Comparison of ENCODE assay signal across 29 mouse cellular contexts in genomic region chr4:127292631-127293030, GRCm38 (mm10). TPM values are rescaled to one million over a fixed set of nuclear protein-coding genes. Genes with fewer than 3 reads are reported as not detected.
DNase-seq lines count a peak whose midpoint lies in the region; ATAC-seq lines count a peak whose summit lies in the region.
"Had no signal": no experiment of that assay in that cellular context is flagged by ENCODE, and none has a peak within 500 bp of the region (broad histone marks: within the 10 kb centered on the region; RNA-seq: fewer than 3 reads in every experiment).

No protein-coding gene starts in this region.

- no peaks in the 10 kb centered on the region for H3K27me3 ChIP-seq in kidney, embryonic 14.5 days (ENCODE audit: control insufficient read depth, insufficient read depth, low read length)
- H3K27me3 ChIP-seq: forebrain, embryonic 13.5 days; heart, embryonic 13.5 days had no signal

- peak; percentile 52 for DNase-seq in adrenal gland, postnatal 14 days
- no peak for DNase-seq in adrenal gland, adult 18-20 months (ENCODE audit: low spot score in 2 of 2)
- peak; percentile 10 for DNase-seq in R1 (ENCODE audit: low read depth, low spot score)
- peak; percentile 31 to 52 for DNase-seq in adrenal gland, postnatal 36 days
- DNase-seq in thymus, postnatal 4 days, result no peak
- DNase-seq: cerebellum, adult 18-20 months; cerebellum, adult 9-10 months; cerebellum, postnatal 14 days; gastrocnemius, postnatal 10 days; gastrocnemius, postnatal 36 days; heart, adult 2 months; heart, postnatal 14 days; heart, postnatal 4 days; kidney, adult 18-20 months had no signal

- ATAC-seq in kidney, embryonic 14.5 days (ENCODE audit: low FRiP score, low TSS enrichment), result no peak
- ATAC-seq: CD4-positive, CD25-positive, alpha-beta regulatory T cell, adult 4 months; forebrain, embryonic 13.5 days; forebrain, embryonic 16.5 days; hindbrain, postnatal 0 days; inflammation-experienced regulatory T-cells, adult 6 months; intestine, embryonic 16.5 days; Patski had no signal

- H3K4me1 ChIP-seq in kidney, embryonic 14.5 days (ENCODE audit: control insufficient read depth, insufficient read depth, low read length), result no peaks in the 10 kb centered on the region
- H3K4me1 ChIP-seq: forebrain, embryonic 13.5 days had no signal

- no peak overlapping the region for H3K27ac ChIP-seq in kidney, embryonic 14.5 days (ENCODE audit: low read depth, low read length)
- H3K27ac ChIP-seq: forebrain, embryonic 10.5 days; forebrain, embryonic 13.5 days; heart, adult 2 months; heart, embryonic 10.5 days; heart, embryonic 13.5 days; hindbrain, embryonic 14.5 days; hindbrain, postnatal 0 days had no signal

- 81% methylated on average over 5 of the region's 5 CpGs for WGBS in kidney, embryonic 14.5 days

- no peaks in the 10 kb centered on the region for H3K36me3 ChIP-seq in kidney, embryonic 14.5 days (ENCODE audit: control insufficient read depth, insufficient read depth, low read length)
- H3K36me3 ChIP-seq: forebrain, embryonic 10.5 days; G1E; heart, embryonic 10.5 days; heart, embryonic 13.5 days had no signal

- no peak overlapping the region for H3K4me3 ChIP-seq in kidney, embryonic 14.5 days (ENCODE audit: low read length)
- H3K4me3 ChIP-seq: forebrain, embryonic 10.5 days; forebrain, embryonic 13.5 days; heart, adult 2 months; heart, embryonic 10.5 days; heart, embryonic 13.5 days had no signal

- H3K9ac ChIP-seq in kidney, embryonic 14.5 days (ENCODE audit: low read depth, low read length), result no peak overlapping the region
- H3K9ac ChIP-seq: forebrain, embryonic 13.5 days; heart, embryonic 13.5 days; hindbrain, embryonic 14.5 days had no signal

- H3K4me2 ChIP-seq in kidney, embryonic 14.5 days (replicated peaks; ENCODE audit: low read depth, low read length), result no peak overlapping the region
- H3K4me2 ChIP-seq: forebrain, embryonic 13.5 days; heart, embryonic 13.5 days; hindbrain, embryonic 14.5 days had no signal

- no peaks in the 10 kb centered on the region for H3K9me3 ChIP-seq in kidney, embryonic 14.5 days (ENCODE audit: control insufficient read depth, low read length)
- H3K9me3 ChIP-seq: forebrain, embryonic 10.5 days; forebrain, embryonic 13.5 days; heart, embryonic 10.5 days; heart, embryonic 13.5 days had no signal

RNA-seq across cellular contexts. Expression of gene Gja4, which starts 21.2 kb away (rescaled TPM):
- total RNA-seq in adrenal gland, postnatal 14 days (2021), result 10.0 and 13.2 TPM in 2 replicates
- 1 to 10 TPM; 2.7 to 3.1 TPM for total RNA-seq in adrenal gland, adult 18-20 months (2021)
- total RNA-seq in adrenal gland, postnatal 36 days (2021), result 1 to 10 TPM; 4.5 to 4.7 TPM
- 22.2 and 23.7 TPM in 2 replicates for polyA plus RNA-seq in kidney, embryonic 14.5 days (2014; fragmentation: Nextera tagmentation; extraction: Ambion mirVana)
- total RNA-seq: granulocyte monocyte progenitor cell, adult 5-6 weeks had no signal
- polyA plus RNA-seq: CD4-positive, CD25-positive, alpha-beta regulatory T cell, adult 4 months; G1E had no signal

RNA-seq across cellular contexts. Expression of gene Gjb3, which starts 38.0 kb away (rescaled TPM):
- 0.26 TPM in 1 of 2 replicates, not detected in the other for total RNA-seq in adrenal gland, postnatal 14 days (2021)
- total RNA-seq in adrenal gland, adult 18-20 months (2021), result not detected
- not detected for total RNA-seq in adrenal gland, postnatal 36 days (2021)
- polyA plus RNA-seq in kidney, embryonic 14.5 days (2014; fragmentation: Nextera tagmentation; extraction: Ambion mirVana), result 1.4 and 1.5 TPM in 2 replicates
- total RNA-seq: G1E; gastrocnemius, adult 18-20 months; gastrocnemius, postnatal 10 days; gastrocnemius, postnatal 36 days; heart, adult 2 months had no signal
- polyA plus RNA-seq: forebrain, embryonic 13.5 days; forebrain, embryonic 16.5 days; G1E; heart, embryonic 13.5 days; hindbrain, embryonic 14.5 days had no signal

RNA-seq across cellular contexts. Expression of gene Smim12, which starts 49.0 kb away (rescaled TPM):
- total RNA-seq in adrenal gland, postnatal 14 days (2021), result 36.3 and 44.5 TPM in 2 replicates
- total RNA-seq in adrenal gland, adult 18-20 months (2021), result 10 to 100 TPM; 50.9 to 54.2 TPM
- 10 to 100 TPM; 51.5 to 52.6 TPM for total RNA-seq in adrenal gland, postnatal 36 days (2021)
- polyA plus RNA-seq in kidney, embryonic 14.5 days (2014; fragmentation: Nextera tagmentation; extraction: Ambion mirVana), result 55.2 and 66.2 TPM in 2 replicates

Comparison
In these comparisons a context has a peak if more than half of its experiments do, and no peak if none do; other contexts are left out.
1. DNase-seq: peak in adrenal gland, postnatal 14 days (single experiment), R1 (single experiment) and adrenal gland, postnatal 36 days (2 of 2); none in adrenal gland, adult 18-20 months (0 of 2) and thymus, postnatal 4 days (single experiment).